Mouse (Mus musculus): ENCODE measurements around the gene Tac2.

DNA sequence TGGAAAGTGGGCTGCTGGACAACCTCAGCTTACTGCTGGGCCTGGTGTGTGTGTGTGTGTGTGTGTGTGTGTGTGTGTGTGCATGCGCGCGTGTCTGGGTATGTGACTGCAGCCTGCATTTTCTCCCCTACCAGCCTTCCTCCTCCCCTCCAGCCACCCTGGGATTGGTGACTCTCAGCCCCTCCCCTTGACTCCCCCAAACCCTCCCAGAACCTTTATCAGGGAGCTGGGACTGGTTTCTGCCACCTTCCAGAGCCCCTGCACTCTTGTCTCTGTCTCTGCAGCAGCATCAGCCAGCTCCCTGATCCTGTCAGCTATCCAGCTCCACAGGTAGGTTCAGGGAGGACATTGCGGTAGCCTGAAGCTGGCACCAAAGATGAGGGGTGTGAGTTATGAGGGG lies 858 bp downstream of the Tac2 start:
- no peak for TF ChIP-seq GATA1 (IDR thresholded peaks at IDR 0.05; ENCODE audit: low read length)
- TF ChIP-seq TAL1 (IDR thresholded peaks at IDR 0.05; ENCODE audit: low read length): no peak
